Mouse (Mus musculus) liver, postnatal 0 days (tissue): ENCODE results near the gene Dhh.

Experiments
- CTCF ChIP-seq: sonication (generic); IDR thresholded peaks from 2 replicates; pipeline ENCODE4 v1.5.1; 2016; ENCODE audit warnings: antibody characterized with exemption, low read depth
- EP300 ChIP-seq: IDR thresholded peaks from 2 replicates; pipeline ENCODE4 v1.6.1; 2016; ENCODE audit warnings: antibody characterized with exemption, low read depth, mild to moderate bottlenecking

DNA sequence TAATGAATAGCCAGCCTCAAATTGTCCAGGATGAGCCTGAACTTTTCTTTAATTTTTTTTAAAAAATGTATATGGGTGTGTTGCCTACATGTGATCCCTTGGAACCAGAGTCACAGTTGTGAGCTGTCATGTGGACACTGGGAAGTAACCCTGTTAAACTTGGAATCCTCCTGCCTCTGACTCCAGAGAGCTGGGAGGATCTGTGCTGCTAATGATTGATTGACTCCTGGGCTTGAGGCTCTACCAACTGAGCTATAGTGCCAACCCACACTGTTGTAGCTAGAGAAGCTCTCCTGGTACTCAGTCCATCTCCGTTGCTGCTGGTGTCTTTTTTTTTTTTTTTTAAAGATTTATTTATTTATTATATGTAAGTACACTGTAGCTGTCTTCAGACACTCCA is 14.2 kb downstream of the Dhh start:
- no peak for TF ChIP-seq CTCF
- no peak for TF ChIP-seq EP300
